Mouse (Mus musculus) olfactory bulb, adult 2 months (tissue): Measurements from ENCODE around the gene Ctnna2. TPM values are rescaled to one million over a fixed set of nuclear protein-coding genes. Genes with fewer than 3 reads are reported as not detected.

Experiments
- H3K27ac ChIP-seq: fragments of 200-500 bp; 2 replicates; pipeline ENCODE4 v1.5.1; 2012; ENCODE audit warnings: low read depth, low read length; ENCODE audit not compliant: insufficient read depth
- H3K4me1 ChIP-seq: fragments of 200-500 bp; 2 replicates; pipeline ENCODE4 v1.6.1; 2012; ENCODE audit warnings: low read length; ENCODE audit not compliant: control insufficient read depth, insufficient read depth
- H3K4me3 ChIP-seq: fragments of 200-500 bp; 2 replicates; pipeline ENCODE4 v1.5.1; 2012; ENCODE audit warnings: mild to moderate bottlenecking, low read depth, low read length, moderate library complexity; ENCODE audit not compliant: insufficient read depth
- CTCF ChIP-seq: fragments of 200-500 bp; IDR thresholded peaks from 2 replicates; pipeline ENCODE4 v1.5.1; 2012; ENCODE audit warnings: low read depth, mild to moderate bottlenecking, low read length, moderate library complexity; ENCODE audit not compliant: insufficient read depth
- POLR2A ChIP-seq: fragments of 200-500 bp; IDR thresholded peaks from 2 replicates; pipeline ENCODE4 v1.6.1; 2012; ENCODE audit warnings: mild to moderate bottlenecking, low read depth, low read length, moderate library complexity; ENCODE audit not compliant: insufficient read depth
- WGBS: fragments of 180-500 bp; shearing (Covaris S2); methylation state at CpG from one replicate; pipeline ENCODE4 v1.1.7; 2018; 5-methylcytosine and 5-hydroxymethylcytosine counted together
- polyA plus RNA-seq: library from polyadenylated mRNA; stranded (reverse); fragments of >200 nt; gene quantifications from 2 replicates; pipeline ENCODE4 v1.2.4, GENCODE M21; 2012; ENCODE audit warnings: low replicate concordance; ENCODE audit not compliant: missing spikeins, insufficient read depth, insufficient read length

Ctnna2 gene
- polyA plus RNA-seq, 1 experiment = not detected

DNA sequence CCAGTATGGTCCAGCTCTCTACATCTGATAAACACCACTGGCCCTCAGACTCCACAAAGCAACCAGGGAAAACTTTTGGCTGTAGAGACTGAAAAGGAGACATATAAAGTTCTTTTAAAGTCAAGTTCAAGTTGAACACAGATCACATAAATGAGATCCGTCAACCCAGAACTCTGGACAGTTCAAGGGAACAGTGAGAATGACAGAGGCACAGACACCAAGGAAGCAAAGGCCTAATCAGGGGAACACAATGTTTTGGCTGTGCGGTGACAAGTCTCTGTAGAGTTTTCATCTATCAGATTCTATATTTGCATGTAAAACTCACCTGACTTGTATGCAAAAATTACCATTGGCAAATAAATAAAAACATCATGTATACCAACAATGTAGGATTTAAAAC is 929.3 kb downstream of the Ctnna2 start:
- TF ChIP-seq POLR2A (no peak), CTCF (no peak)
- 82% methylated on average over 2 of the region's 2 CpGs for WGBS
- H3K4me1 ChIP-seq = no peaks in the 10 kb centered on the region
- H3K4me3 ChIP-seq = no peak overlapping the region
- no peak overlapping the region for H3K27ac ChIP-seq

DNA sequence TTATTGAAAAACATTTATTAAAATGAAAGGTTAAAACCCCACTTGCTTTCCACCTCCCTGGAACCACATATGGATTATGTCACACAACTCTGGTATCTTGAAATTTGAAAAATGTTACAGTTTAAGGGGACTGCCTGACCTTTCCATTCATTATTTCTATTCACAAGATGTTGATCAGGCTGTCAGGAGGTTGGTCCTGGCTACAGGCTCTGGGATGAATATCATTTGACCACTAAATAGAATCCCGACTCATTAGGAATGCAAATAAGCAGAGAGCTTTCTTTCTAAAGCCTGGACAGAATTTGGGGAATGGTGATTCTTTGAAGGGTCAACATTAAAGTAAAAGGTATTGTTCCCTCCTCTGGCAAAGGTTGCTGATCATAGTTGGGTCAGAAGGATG is 931.9 kb downstream of the Ctnna2 start:
- 80% methylated on average over 1 of the region's 1 CpGs for WGBS
- TF ChIP-seq CTCF (no peak), POLR2A (no peak)

DNA sequence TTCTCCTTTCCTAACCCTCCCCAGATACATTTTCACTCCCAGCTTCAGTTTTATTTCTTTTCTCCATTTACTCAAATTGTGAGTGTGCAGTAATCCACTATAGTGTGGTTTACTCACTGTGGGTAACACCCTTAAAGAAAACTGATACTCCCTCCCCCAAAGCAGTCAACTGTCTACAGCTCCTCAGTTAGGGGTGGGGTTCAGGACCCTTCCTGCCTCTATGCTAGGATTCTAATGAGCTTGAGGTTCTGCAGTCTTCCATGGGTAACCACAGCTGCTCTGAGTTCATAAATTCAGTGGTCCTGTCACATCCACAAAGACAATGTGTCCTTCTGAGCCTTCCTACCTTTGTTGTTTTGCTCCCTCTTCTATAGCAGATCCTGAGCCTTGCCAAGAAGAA is 954.4 kb downstream of the Ctnna2 start:
- Histone ChIP-seq H3K27ac (no peak overlapping the region), H3K4me1 (no peaks in the 10 kb centered on the region), H3K4me3 (no peak overlapping the region)
- no peak for TF ChIP-seq CTCF

More for the DNA sequence above, 931.9 kb downstream of the Ctnna2 start:
- Histone ChIP-seq H3K4me3 (no peak overlapping the region), H3K4me1 (no peaks in the 10 kb centered on the region), H3K27ac (no peak overlapping the region)

DNA sequence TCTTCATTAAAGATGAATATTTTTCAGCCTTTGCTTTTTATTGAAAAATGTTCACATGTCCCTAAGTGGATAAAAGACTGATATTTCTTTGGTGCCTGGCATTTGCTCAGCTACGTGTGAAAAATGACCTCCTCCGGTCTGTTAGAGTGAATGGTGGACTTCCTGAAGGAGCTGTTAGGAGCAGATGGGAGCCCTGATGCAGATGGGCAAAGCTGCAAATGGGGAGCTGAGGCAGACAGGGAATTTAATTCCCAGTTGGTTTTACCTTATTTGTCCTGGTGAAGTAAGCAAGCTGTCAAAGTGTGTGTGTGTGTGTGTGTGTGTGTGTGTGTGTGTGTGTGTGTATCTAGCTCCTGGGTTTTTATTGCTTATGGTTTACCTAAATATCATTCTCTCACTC is 966.3 kb downstream of the Ctnna2 start:
- TF ChIP-seq CTCF (no peak), POLR2A (no peak)
- Histone ChIP-seq H3K27ac (no peak overlapping the region), H3K4me1 (no peaks in the 10 kb centered on the region), H3K4me3 (no peak overlapping the region)
- WGBS = 94% methylated on average over 2 of the region's 2 CpGs

DNA sequence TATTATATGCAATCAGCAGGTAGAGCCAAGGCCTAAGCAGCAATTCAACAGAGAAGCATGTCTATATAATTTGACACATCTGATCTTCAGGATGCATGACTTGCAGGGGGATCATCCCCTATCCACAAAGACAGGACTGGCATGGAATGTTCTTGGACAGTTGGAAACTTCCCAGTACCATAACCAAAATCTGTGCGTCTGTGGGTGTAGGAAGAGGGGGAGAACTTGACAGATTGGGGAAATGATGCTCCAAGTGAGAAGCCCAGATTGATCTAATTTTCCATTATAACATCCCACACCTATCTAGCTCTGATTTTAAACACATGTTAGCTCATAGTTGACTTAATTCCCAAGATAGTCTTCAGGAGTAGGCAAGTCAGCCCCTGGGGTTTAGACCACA is 968.5 kb downstream of the Ctnna2 start:
- whole genome bisulfite sequencing = 100% methylated on average over 1 of the region's 1 CpGs
- no peaks in the 10 kb centered on the region for H3K4me1 ChIP-seq
- no peak overlapping the region for H3K27ac ChIP-seq
- no peak for TF ChIP-seq POLR2A
- no peak for TF ChIP-seq CTCF
- H3K4me3 ChIP-seq = no peak overlapping the region

- Histone ChIP-seq H3K4me3 (no peak overlapping the region), H3K27ac (no peak overlapping the region), H3K4me1 (no peaks in the 10 kb centered on the region)
- 87% methylated on average over 3 of the region's 3 CpGs for WGBS
- TF ChIP-seq CTCF = no peak
- TF ChIP-seq POLR2A = no peak
Observed at GRCm38 (mm10) chr6:76992128-76992527, 987.4 kb downstream of the Ctnna2 start.

DNA sequence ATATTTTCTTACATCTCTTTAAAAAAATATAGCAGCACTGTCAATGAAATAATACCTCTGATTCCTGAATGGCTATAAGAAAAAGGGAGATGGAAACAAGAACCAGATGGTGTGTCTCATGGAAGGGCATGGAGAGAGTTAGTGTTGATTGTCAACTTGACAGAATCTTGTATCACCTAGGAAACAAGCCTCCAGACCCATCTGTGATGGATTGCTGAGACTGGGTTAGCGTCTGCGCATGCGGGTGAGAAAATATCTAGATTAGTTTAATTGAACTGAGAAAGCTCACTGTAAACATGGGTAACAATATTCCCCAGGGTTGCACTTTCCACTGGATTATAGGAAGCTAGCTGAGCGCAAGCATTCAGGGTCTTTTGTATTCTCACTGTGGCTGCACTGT is 994.7 kb downstream of the Ctnna2 start:
- H3K4me3 ChIP-seq = no peak overlapping the region
- no peak overlapping the region for H3K27ac ChIP-seq
- WGBS = 85% methylated on average over 4 of the region's 4 CpGs
- no peaks in the 10 kb centered on the region for H3K4me1 ChIP-seq
- TF ChIP-seq CTCF = no peak
- no peak for TF ChIP-seq POLR2A

DNA sequence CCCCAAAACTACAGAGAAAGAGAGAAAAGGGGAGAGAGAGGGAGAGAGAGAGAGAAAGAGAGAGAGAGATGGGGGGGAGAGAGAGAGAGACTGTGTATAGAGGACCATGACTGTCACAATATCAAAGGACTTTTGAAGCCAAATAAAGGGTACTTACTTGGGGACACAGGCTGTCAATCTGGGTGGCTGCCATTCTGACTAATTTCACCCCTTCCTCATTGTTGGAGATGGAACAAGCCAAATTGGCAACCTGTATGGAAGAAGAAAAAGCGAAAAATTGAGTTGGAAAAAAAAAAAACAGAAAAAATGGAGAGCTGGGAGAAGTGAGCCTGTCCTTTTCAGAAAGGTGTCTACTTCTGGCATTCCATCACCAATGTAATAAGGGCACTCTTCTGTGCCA is 997.8 kb downstream of the Ctnna2 start:
- Histone ChIP-seq H3K27ac (no peak overlapping the region), H3K4me1 (0 out of 2 replicates have a peak, but pooled peaks cover 3% of the 10 kb centered on the region), H3K4me3 (no peak overlapping the region)
- 81% methylated on average over 1 of the region's 1 CpGs for WGBS
- TF ChIP-seq POLR2A = no peak
- no peak for TF ChIP-seq CTCF

DNA sequence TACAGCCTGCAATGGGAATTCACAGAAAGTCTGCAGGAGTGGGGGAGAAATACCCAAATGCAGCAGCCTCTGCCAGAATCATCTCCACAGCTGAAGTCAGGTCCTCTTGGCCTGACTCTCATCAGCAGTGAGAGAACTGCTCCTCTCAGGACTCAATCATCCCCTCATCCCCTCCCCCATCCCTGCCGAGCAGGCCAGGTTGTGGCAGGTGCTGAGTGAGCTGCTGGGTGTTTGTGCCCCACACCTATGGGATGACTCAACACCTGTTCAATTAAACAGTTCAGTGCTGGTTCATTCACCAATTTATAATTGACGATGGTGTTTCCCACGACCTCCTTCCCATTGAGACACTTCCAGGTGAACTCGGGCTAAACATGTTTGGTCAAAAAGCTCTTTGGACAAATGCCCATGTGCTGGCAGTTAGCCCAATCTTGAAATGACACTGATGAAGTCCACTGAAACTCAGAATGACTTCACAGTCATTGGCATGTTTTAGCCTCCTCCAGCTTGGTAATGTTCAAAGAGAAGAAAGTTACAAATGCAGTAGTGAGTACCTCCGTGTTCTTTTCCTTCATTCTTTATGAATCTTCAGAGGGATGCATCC is 1000.1 kb downstream of the Ctnna2 start:
- Histone ChIP-seq H3K4me1 (0 out of 2 replicates have a peak, but pooled peaks cover 3% of the 10 kb centered on the region), H3K27ac (no peak overlapping the region), H3K4me3 (no peak overlapping the region)
- no peak for TF ChIP-seq POLR2A
- no peak for TF ChIP-seq CTCF
- 81% methylated on average over 5 of the region's 5 CpGs for WGBS

- 51% methylated on average over 3 of the region's 3 CpGs for WGBS
- Histone ChIP-seq H3K4me1 (0 out of 2 replicates have a peak, but pooled peaks cover 3% of the 10 kb centered on the region), H3K27ac (no peak overlapping the region), H3K4me3 (no peak overlapping the region)
- TF ChIP-seq CTCF = no peak
- no peak for TF ChIP-seq POLR2A
Observed at GRCm38 (mm10) chr6:76977817-76978216, 1001.7 kb downstream of the Ctnna2 start.
